Comparison of ENCODE assay signal across 8 mouse cellular contexts in the genomic region with DNA sequence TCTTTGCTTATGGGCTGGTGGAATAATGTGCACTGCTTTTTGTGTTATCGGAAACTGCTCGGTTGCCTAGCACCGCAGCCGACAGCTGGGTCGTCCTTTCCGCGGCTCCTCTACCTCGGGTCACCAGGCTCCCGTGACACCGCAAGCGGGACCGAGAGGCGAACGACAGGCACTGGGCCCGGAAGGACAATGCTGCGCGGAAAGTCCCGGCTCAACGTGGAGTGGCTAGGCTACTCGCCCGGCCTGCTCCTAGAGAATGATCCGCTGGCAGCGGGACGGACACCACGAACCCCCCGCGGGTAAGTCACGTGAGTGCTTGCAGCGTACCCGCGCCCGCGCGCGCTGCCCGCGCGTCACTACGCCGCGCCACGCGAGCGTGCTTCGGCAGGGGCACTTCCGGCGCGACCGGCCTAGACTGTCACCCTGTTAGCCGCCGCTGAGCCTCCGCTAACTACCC. TPM values are rescaled to one million over a fixed set of nuclear protein-coding genes. Genes with fewer than 3 reads are reported as not detected.
DNase-seq lines count a peak whose midpoint lies in the region; ATAC-seq lines count a peak whose summit lies in the region.

No protein-coding gene starts in this region.

- H3K27ac ChIP-seq in hindbrain, embryonic 13.5 days = peak overlapping the region; percentile 91

- H3K9ac ChIP-seq in hindbrain, embryonic 13.5 days = peak overlapping the region; percentile 82

- no peaks in the 10 kb centered on the region for H3K36me3 ChIP-seq in hindbrain, embryonic 13.5 days

- H3K4me3 ChIP-seq in hindbrain, embryonic 13.5 days = peak overlapping the region; percentile 63

- DNase-seq in NIH3T3 (ENCODE audit: low read depth) = peak; percentile 91
- DNase-seq in cerebellum, postnatal 10 days = peak; percentile 96 to 97
- peak; percentile 77 to 80 for DNase-seq in frontal cortex, postnatal 14 days (ENCODE audit: low spot score in 2 of 2)
- peak; percentile 65 for DNase-seq in layer of hippocampus, postnatal 25 days (ENCODE audit: extremely low spot score in 1 of 2, low spot score in 1 of 2)
- DNase-seq in lung, postnatal 25 days (ENCODE audit: low spot score) = peak; percentile 86
- DNase-seq in retina, embryonic 14.5 days (ENCODE audit: low spot score) = peak; percentile 80
- peak; percentile 85 for DNase-seq in thymus, postnatal 4 days

- WGBS in hindbrain, embryonic 13.5 days = 17% methylated on average over 43 of the region's 52 CpGs

- ATAC-seq in hindbrain, embryonic 13.5 days (ENCODE audit: low FRiP score) = peak; percentile 99

- no peaks in the 10 kb centered on the region for H3K27me3 ChIP-seq in hindbrain, embryonic 13.5 days

- peak overlapping the region; percentile 55 for H3K4me2 ChIP-seq in hindbrain, embryonic 13.5 days

- peaks cover 5% of the 10 kb centered on the region; the same call in 1 of the 2 replicates for H3K4me1 ChIP-seq in hindbrain, embryonic 13.5 days (replicated peaks)

- no peaks in the 10 kb centered on the region for H3K9me3 ChIP-seq in hindbrain, embryonic 13.5 days

RNA-seq across cellular contexts. Expression of a gene that starts 0.7 kb away (rescaled TPM):
- polyA plus RNA-seq in hindbrain, embryonic 13.5 days (2015; fragmentation: Nextera tagmentation; extraction: Ambion mirVana) = 53.1 and 60.3 TPM in 2 replicates
- 10 to 100 TPM; 33.4 to 35.1 TPM for total RNA-seq in layer of hippocampus, postnatal 25 days (2021)

Comparison
In these comparisons a context has a peak if more than half of its experiments do, and no peak if none do; other contexts are left out.
1. Peak in every context shown above with its lines: DNase-seq, ATAC-seq, H3K4me3 ChIP-seq and H3K27ac ChIP-seq.